Comparison of ENCODE assay signal across 13 mouse cellular contexts in the genomic region with DNA sequence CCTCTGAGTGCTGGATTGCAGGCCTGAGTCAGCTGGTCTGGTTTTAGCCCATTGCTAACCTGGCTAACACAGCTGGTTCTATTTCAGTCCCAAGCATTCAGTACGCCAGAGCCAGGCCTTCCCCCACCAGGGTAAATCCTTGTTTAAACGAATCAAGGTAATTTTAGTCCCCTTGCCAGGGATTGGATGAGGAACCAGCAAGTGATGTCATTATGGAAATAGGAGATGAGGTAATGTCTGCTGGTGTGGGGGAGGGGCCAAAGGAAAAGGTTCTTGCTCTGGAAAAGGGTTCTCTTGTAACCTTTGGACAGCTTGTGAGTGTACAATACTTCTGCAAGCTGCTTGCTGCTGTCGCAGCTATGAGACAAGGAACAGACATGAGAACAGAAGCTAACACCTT. TPM values are rescaled to one million over a fixed set of nuclear protein-coding genes. Genes with fewer than 3 reads are reported as not detected.
A peak's percentile ranks its signal among the peaks of the same experiment; 100 is the strongest.
DNase-seq lines count a peak whose midpoint lies in the region; ATAC-seq and TF ChIP-seq lines count a peak whose summit lies in the region.
"Had no signal": no experiment of that assay in that cellular context is flagged by ENCODE, and none has a peak within 500 bp of the region (broad histone marks: within the 10 kb centered on the region; RNA-seq: fewer than 3 reads in every experiment).

No protein-coding gene starts in this region.

- H3K4me2 ChIP-seq in kidney, embryonic 16.5 days (replicated peaks; ENCODE audit: low read depth, low read length) = no peak overlapping the region

- DNase-seq in kidney, adult 11 months = peak; percentile 78
- DNase-seq in 3T3-L1 (ENCODE audit: low read depth, low spot score) = peak; percentile 38
- DNase-seq in NIH3T3 (ENCODE audit: low read depth) = peak; percentile 28
- peak; percentile 81 for DNase-seq in kidney, adult 9 months
- no peak for DNase-seq in left cerebral cortex, adult 2 months (ENCODE audit: extremely low spot score in 1 of 2, low spot score in 2 of 2)
- DNase-seq: cerebellum, adult 9-10 months; gastrocnemius, postnatal 10 days had no signal

- no peaks in the 10 kb centered on the region for H3K9me3 ChIP-seq in kidney, embryonic 16.5 days (ENCODE audit: low read length)

- WGBS in kidney, embryonic 16.5 days = 45% methylated on average over 3 of the region's 3 CpGs

- no peak overlapping the region for H3K4me3 ChIP-seq in kidney, embryonic 16.5 days (ENCODE audit: low read length)
- H3K4me3 ChIP-seq in left cerebral cortex, adult 2 months = no peak overlapping the region

- H3K36me3 ChIP-seq in kidney, embryonic 16.5 days (ENCODE audit: insufficient read depth, low read length) = no peaks in the 10 kb centered on the region

- no peak for ATAC-seq in kidney, embryonic 16.5 days (ENCODE audit: low FRiP score, low TSS enrichment)
- ATAC-seq in CD4-positive, CD25-positive, alpha-beta regulatory T cell, adult 4 months = no peak
- ATAC-seq in frontal cortex, adult (ENCODE audit: low TSS enrichment) = no peak

- no peak overlapping the region for H3K9ac ChIP-seq in kidney, embryonic 16.5 days (replicated peaks; ENCODE audit: low read length)

- no peaks in the 10 kb centered on the region for H3K27me3 ChIP-seq in kidney, embryonic 16.5 days (ENCODE audit: insufficient read depth, low read length)

- no peak for TF ChIP-seq CTCF in left cerebral cortex, adult 2 months (IDR thresholded peaks at IDR 0.05)

- H3K4me1 ChIP-seq in kidney, embryonic 16.5 days (ENCODE audit: insufficient read depth, low read length) = peaks cover 19% of the 10 kb centered on the region

- no peak overlapping the region for H3K27ac ChIP-seq in kidney, embryonic 16.5 days (ENCODE audit: low read length)
- no peak overlapping the region for H3K27ac ChIP-seq in left cerebral cortex, adult 2 months

- intact Hi-C loops in left cerebral cortex, adult 2 months (cut with DNase I) = loop anchor here (10.0 kb wide), 1 partner anchor 220 kb away; no protein-coding TSS in a partner anchor

RNA-seq across cellular contexts. Expression of gene Prph, which starts 10.1 kb away (rescaled TPM):
- polyA plus RNA-seq in kidney, embryonic 16.5 days (2015; fragmentation: Nextera tagmentation; extraction: Ambion mirVana) = 3.3 and 5.8 TPM in 2 replicates
- not detected for polyA plus RNA-seq in CD4-positive, CD25-positive, alpha-beta regulatory T cell, adult 4 months (2017; shearing (Covaris generic))
- under 1 TPM; 0.91 to 0.97 TPM for total RNA-seq in left cerebral cortex, adult 2 months (2021)

RNA-seq across cellular contexts. Expression of gene Tuba1c, which starts 15.2 kb away (rescaled TPM):
- 213 and 219 TPM in 2 replicates for polyA plus RNA-seq in kidney, embryonic 16.5 days (2015; fragmentation: Nextera tagmentation; extraction: Ambion mirVana)
- 100 to 1,000 TPM in 1 of 2 experiments, 10 to 100 TPM in 1; 74.6 to 131 TPM for polyA plus RNA-seq in CD4-positive, CD25-positive, alpha-beta regulatory T cell, adult 4 months (2017; shearing (Covaris generic))
- total RNA-seq in left cerebral cortex, adult 2 months (2021) = 10 to 100 TPM; 56.1 to 61.4 TPM

RNA-seq across cellular contexts. Expression of gene Troap, which starts 29.5 kb away (rescaled TPM):
- polyA plus RNA-seq in kidney, embryonic 16.5 days (2015; fragmentation: Nextera tagmentation; extraction: Ambion mirVana) = 35.8 and 45.8 TPM in 2 replicates
- 1 to 10 TPM in 1 of 2 experiments, under 1 TPM in 1; 0.59 to 1.3 TPM for polyA plus RNA-seq in CD4-positive, CD25-positive, alpha-beta regulatory T cell, adult 4 months (2017; shearing (Covaris generic))
- under 1 TPM in 1 of 2 experiments, not detected in 1; 0.72 TPM for total RNA-seq in left cerebral cortex, adult 2 months (2021)
- total RNA-seq: adrenal gland, adult 18-20 months had no signal

RNA-seq across cellular contexts. Expression of gene C1ql4, which starts 42.8 kb away (rescaled TPM):
- polyA plus RNA-seq in kidney, embryonic 16.5 days (2015; fragmentation: Nextera tagmentation; extraction: Ambion mirVana) = 0.94 and 1.2 TPM in 2 replicates
- not detected for polyA plus RNA-seq in CD4-positive, CD25-positive, alpha-beta regulatory T cell, adult 4 months (2017; shearing (Covaris generic))
- total RNA-seq in left cerebral cortex, adult 2 months (2021) = not detected
- total RNA-seq: adrenal gland, adult 18-20 months; gastrocnemius, postnatal 10 days; heart, postnatal 10 days; left cerebral cortex, postnatal 36 days had no signal

RNA-seq across cellular contexts. Expression of gene Dnajc22, which starts 48.1 kb away (rescaled TPM):
- 8.0 and 10.0 TPM in 2 replicates for polyA plus RNA-seq in kidney, embryonic 16.5 days (2015; fragmentation: Nextera tagmentation; extraction: Ambion mirVana)
- polyA plus RNA-seq in CD4-positive, CD25-positive, alpha-beta regulatory T cell, adult 4 months (2017; shearing (Covaris generic)) = not detected
- total RNA-seq in left cerebral cortex, adult 2 months (2021) = under 1 TPM in 1 of 2 experiments, not detected in 1; 0.21 TPM

Comparison
In these comparisons a context has a peak if more than half of its experiments do, and no peak if none do; other contexts are left out.
1. DNase-seq: peak in kidney, adult 11 months (single experiment), 3T3-L1 (single experiment), NIH3T3 (single experiment) and kidney, adult 9 months (single experiment); none in left cerebral cortex, adult 2 months (0 of 2).
2. RNA of gene Troap, which starts 29.5 kb away (polyA plus RNA-seq): 35.8 to 45.8 TPM in kidney, embryonic 16.5 days; 0.59 to 1.3 TPM in CD4-positive, CD25-positive, alpha-beta regulatory T cell, adult 4 months; every median in the first group is over 10 times any median in the second.